Mouse (Mus musculus): ENCODE data around the gene 5430427O19Rik. TPM values are rescaled to one million over a fixed set of nuclear protein-coding genes. Genes with fewer than 3 reads are reported as not detected.
A peak's percentile ranks its signal among the peaks of the same experiment; 100 is the strongest.

The 5430427O19Rik gene
- 0.12 and 0.24 TPM in 2 replicates for polyA plus RNA-seq (2012; rRNA removed)

DNA sequence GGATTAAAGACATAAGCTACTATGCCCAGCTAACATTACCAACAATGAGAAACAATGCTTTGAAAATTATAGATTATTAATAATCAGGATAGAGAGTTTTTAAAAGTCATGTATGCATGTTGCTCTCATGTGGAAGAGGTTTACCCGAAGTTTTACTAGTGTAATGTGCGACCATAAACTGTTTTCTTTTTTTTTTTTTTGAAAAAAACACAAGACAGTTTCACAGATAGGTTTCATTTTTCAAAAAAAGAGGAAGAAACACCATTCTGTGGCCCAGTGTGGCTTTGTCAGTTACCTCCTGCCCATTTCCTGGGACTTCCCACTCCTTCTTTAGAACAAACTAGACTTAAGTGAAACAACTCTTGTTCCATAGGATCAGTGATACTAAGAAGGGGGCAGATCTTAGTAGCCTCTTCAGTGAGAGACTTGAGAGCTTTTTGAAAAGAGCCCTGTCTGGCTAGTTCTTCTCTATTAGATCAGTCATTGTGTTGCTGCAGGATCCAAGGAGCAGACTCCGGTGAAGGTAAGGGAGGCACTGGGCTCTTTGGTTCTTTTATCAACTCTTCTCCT lies at the start of gene 5430427O19Rik:
5430427O19Rik (plus strand) TSS at position 441 of the 570 bp plus-strand sequence.
- WGBS = 62% methylated on average over 3 of the region's 3 CpGs
- Histone ChIP-seq H3K4me1 (ENCODE audit: control insufficient read depth, insufficient read depth, low read length) (no peaks in the 10 kb centered on the region), H3K4me3 (replicated peaks; ENCODE audit: extremely low read depth, low read depth, low read length) (peak within 1 kb of the TSS; percentile 38)
- no peak for DNase-seq
- TF ChIP-seq CTCF (IDR thresholded peaks at IDR 0.05; ENCODE audit: insufficient read depth, low read length) = no peak
- TF ChIP-seq POLR2A (IDR thresholded peaks at IDR 0.05; ENCODE audit: borderline replicate concordance, extremely low read depth, low read depth, low read length) = no peak

DNA sequence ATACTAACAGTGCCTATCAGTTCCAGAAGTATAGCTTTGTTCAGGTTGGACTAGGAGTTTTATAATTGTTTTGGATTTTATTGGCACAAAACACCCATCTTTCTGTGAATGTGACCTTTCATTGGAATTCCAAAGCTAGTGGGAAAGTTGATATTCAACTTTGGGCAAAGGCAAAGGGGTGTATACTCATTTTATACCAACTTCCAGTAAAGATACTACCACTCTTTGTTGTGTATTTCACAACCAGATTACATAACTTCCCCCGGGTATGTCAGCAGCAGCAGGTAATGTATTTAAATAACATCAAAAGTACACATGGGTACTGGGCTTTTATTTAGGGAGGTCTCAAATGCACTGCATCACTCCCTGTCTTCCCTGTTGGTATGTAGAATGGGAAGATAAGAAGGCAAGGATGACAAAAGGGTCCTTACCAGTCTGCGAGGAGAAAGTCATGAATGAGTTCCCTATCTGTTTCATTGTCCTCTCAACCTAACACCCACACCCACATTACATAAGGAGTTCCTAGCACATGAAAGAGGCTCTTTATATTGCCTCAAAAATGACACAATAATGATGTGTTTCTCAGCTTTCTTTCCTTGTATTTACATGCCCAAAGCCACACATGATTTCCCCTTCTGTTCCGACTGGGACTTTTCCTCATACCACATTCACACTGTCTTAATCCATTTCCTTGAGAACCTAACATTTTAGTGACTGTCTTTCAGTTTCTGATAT lies 42.3 kb upstream of the 5430427O19Rik start:
- WGBS = 72% methylated on average over 3 of the region's 3 CpGs
- DNase-seq = no peak
- no peaks in the 10 kb centered on the region for H3K4me1 ChIP-seq (ENCODE audit: control insufficient read depth, insufficient read depth, low read length)
- H3K4me3 ChIP-seq (replicated peaks; ENCODE audit: extremely low read depth, low read depth, low read length) = no peak overlapping the region
- TF ChIP-seq POLR2A (IDR thresholded peaks at IDR 0.05; ENCODE audit: borderline replicate concordance, extremely low read depth, low read depth, low read length) (no peak), CTCF (IDR thresholded peaks at IDR 0.05; ENCODE audit: insufficient read depth, low read length) (no peak)

DNA sequence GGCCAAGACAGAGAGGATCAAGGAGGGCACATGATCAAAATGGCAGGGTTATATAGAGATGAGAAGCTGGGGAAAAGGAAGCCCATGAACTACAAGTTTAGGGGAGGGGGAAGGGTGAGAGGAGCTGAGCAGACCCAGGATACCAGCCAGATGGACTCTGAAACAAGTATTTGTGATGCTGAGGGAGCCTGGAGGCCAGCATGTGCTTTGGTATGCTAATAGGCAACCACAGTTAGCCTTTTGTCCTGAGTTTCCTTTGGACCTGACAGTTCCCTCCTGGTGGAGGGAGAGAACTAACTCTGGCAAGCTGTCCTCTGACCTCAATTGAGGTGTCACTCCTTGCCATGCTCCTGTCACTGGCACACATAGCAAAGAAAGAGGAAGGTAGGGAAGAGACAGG lies 41.2 kb upstream of the 5430427O19Rik start:
- TF ChIP-seq CTCF (IDR thresholded peaks at IDR 0.05; ENCODE audit: insufficient read depth, low read length) = no peak
- no peak for TF ChIP-seq POLR2A (IDR thresholded peaks at IDR 0.05; ENCODE audit: borderline replicate concordance, extremely low read depth, low read depth, low read length)
- no peak for DNase-seq
- H3K4me1 ChIP-seq (ENCODE audit: control insufficient read depth, insufficient read depth, low read length) = no peaks in the 10 kb centered on the region
- no peak overlapping the region for H3K4me3 ChIP-seq (replicated peaks; ENCODE audit: extremely low read depth, low read depth, low read length)

DNA sequence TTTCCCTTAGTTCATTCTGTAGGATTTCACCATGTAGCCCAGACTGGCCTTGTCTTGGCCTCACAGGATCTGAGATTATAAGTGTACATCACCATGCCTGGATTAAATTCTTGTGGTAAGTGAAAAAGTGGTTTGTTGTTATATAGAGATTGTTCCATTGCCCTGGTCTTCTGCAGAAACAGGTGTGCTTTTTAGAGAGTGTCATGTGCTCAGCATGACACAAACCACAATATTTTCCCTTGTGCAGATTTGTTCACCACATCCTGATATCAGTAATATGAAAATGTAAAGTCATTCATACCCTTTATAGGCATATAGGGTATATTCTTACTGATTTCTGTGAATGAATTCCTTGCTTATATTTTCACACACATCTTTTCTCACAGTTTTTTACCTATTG lies 31.0 kb upstream of the 5430427O19Rik start:
- H3K4me3 ChIP-seq (replicated peaks; ENCODE audit: extremely low read depth, low read depth, low read length) = no peak overlapping the region
- no peak for TF ChIP-seq CTCF (IDR thresholded peaks at IDR 0.05; ENCODE audit: insufficient read depth, low read length)
- no peak for TF ChIP-seq POLR2A (IDR thresholded peaks at IDR 0.05; ENCODE audit: borderline replicate concordance, extremely low read depth, low read depth, low read length)

DNA sequence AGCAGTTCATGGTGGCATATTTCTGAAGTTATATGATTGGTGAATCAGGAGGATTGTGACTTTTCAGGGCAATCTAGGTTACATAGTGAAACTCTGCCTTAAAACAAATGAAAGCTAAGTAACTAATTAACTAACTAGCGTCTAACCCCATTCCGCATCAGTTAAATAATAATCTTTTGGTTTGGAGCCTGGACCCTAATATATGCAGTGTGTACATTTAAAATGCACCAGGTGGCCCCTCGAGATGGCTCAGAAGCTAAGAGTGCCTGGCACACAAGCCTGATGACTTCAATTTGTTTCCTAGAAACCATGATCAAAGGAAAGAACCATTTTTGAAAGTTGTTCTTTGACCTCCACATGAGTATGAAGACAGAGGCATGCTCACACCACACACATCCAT lies 14.2 kb upstream of the 5430427O19Rik start:
- H3K4me3 ChIP-seq (replicated peaks; ENCODE audit: extremely low read depth, low read depth, low read length) = no peak overlapping the region
- 58% methylated on average over 3 of the region's 3 CpGs for WGBS
- H3K4me1 ChIP-seq (ENCODE audit: control insufficient read depth, insufficient read depth, low read length) = no peaks in the 10 kb centered on the region
- no peak for DNase-seq
- TF ChIP-seq CTCF (IDR thresholded peaks at IDR 0.05; ENCODE audit: insufficient read depth, low read length) = no peak
- TF ChIP-seq POLR2A (IDR thresholded peaks at IDR 0.05; ENCODE audit: borderline replicate concordance, extremely low read depth, low read depth, low read length) = no peak

More for the DNA sequence above, 31.0 kb upstream of the 5430427O19Rik start:
- no peaks in the 10 kb centered on the region for H3K4me1 ChIP-seq (ENCODE audit: control insufficient read depth, insufficient read depth, low read length)
- no peak for DNase-seq

DNA sequence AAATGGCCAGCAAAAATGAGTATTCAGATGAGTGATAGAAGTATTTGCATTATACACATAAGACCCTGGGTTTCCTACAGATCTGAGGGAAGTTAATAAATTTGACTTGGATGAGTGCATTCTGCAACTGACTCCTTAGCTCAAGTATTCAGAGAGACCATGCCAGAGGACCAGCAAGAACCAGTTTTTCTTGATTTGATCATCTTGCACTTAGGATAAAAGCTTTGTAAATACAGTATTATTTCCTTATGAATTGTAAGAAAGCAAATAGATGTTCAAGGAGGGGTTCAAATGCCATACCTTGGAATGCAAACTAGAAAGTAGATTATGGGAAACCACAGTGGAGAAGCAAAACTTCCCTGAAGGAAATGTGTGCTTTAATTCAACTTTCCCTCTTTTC lies 13.0 kb upstream of the 5430427O19Rik start:
- Histone ChIP-seq H3K4me1 (ENCODE audit: control insufficient read depth, insufficient read depth, low read length) (no peaks in the 10 kb centered on the region), H3K4me3 (replicated peaks; ENCODE audit: extremely low read depth, low read depth, low read length) (no peak overlapping the region)
- no peak for DNase-seq
- TF ChIP-seq POLR2A (IDR thresholded peaks at IDR 0.05; ENCODE audit: borderline replicate concordance, extremely low read depth, low read depth, low read length) (no peak), CTCF (IDR thresholded peaks at IDR 0.05; ENCODE audit: insufficient read depth, low read length) (no peak)

GRCm38 (mm10) chrX:85868079-85868478 lies 2.1 kb upstream of the 5430427O19Rik start:
- TF ChIP-seq POLR2A (IDR thresholded peaks at IDR 0.05; ENCODE audit: borderline replicate concordance, extremely low read depth, low read depth, low read length) = no peak
- no peak for TF ChIP-seq CTCF (IDR thresholded peaks at IDR 0.05; ENCODE audit: insufficient read depth, low read length)
- H3K4me3 ChIP-seq (replicated peaks; ENCODE audit: extremely low read depth, low read depth, low read length) = no peak overlapping the region
- no peaks in the 10 kb centered on the region for H3K4me1 ChIP-seq (ENCODE audit: control insufficient read depth, insufficient read depth, low read length)
- 50% methylated on average over 3 of the region's 3 CpGs for WGBS
- DNase-seq = no peak

DNA sequence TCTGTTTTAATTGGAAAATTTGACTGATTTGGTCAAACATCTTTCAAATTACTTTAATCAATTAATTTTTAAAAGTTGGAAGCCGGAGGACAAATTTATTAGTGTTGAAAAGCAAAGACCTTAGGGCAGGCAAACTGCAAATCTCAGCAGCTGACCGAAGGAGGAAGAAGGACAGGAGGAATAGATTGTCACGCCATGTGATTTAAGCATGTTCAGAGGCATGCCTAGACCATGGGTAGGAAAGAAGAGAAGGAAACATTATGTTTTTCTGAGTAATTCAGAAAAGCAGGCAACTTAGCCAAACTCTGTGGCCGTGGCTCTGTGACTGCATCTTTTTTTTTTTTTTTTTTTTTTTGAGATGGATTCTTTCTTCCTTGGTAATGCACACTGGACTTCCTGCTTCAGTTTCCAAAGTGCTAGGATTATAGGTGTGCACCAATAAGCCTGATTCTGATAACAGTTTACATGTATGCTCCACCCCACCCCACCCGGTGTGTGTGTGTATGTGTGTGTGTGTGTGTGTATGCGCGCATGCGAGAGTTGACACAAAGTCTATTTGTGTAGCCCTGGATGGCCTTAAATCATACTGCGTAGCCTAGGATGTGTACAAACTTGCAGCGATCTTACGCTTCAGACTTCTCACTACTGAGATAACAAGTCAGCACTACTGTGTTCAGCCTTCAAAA lies 1.4 kb downstream of the 5430427O19Rik start:
- Histone ChIP-seq H3K4me3 (replicated peaks; ENCODE audit: extremely low read depth, low read depth, low read length) (peak overlapping the region; percentile 34), H3K4me1 (ENCODE audit: control insufficient read depth, insufficient read depth, low read length) (no peaks in the 10 kb centered on the region)
- DNase-seq = no peak
- WGBS = 82% methylated on average over 11 of the region's 11 CpGs
- TF ChIP-seq CTCF (IDR thresholded peaks at IDR 0.05; ENCODE audit: insufficient read depth, low read length) (no peak), POLR2A (IDR thresholded peaks at IDR 0.05; ENCODE audit: borderline replicate concordance, extremely low read depth, low read depth, low read length) (no peak)

- Histone ChIP-seq H3K4me3 (replicated peaks; ENCODE audit: extremely low read depth, low read depth, low read length) (no peak overlapping the region), H3K4me1 (ENCODE audit: control insufficient read depth, insufficient read depth, low read length) (no peaks in the 10 kb centered on the region; the same call in 1 of the 2 replicates)
- no peak for DNase-seq
- WGBS = 83% methylated on average over 4 of the region's 4 CpGs
- TF ChIP-seq POLR2A (IDR thresholded peaks at IDR 0.05; ENCODE audit: borderline replicate concordance, extremely low read depth, low read depth, low read length) (no peak), CTCF (IDR thresholded peaks at IDR 0.05; ENCODE audit: insufficient read depth, low read length) (no peak)
These were observed 4.2 kb downstream of the 5430427O19Rik start for GRCm38 (mm10) chrX:85874367-85874766.
